Mouse (Mus musculus) C2C12 (cell line): ENCODE data around the gene Kalrn. TPM values are rescaled to one million over a fixed set of nuclear protein-coding genes. Genes with fewer than 3 reads are reported as not detected.

Experiments used
- H3K27me3 ChIP-seq: one replicate; pipeline ENCODE4 v1.6.1; 2011; ENCODE audit not compliant: control insufficient read depth, insufficient read depth, insufficient read length
- H3K36me3 ChIP-seq: one replicate; pipeline ENCODE4 v1.6.1; 2011; ENCODE audit not compliant: control insufficient read depth, insufficient read depth
- H3K4me3 ChIP-seq: one replicate; pipeline ENCODE4 v1.5.1; 2011; ENCODE audit warnings: mild to moderate bottlenecking, control low read depth; ENCODE audit not compliant: poor library complexity, insufficient read depth, severe bottlenecking
- H3K79me2 ChIP-seq: one replicate; pipeline ENCODE4 v1.6.1; 2011; ENCODE audit not compliant: control insufficient read depth, insufficient read depth
- H3K79me3 ChIP-seq: one replicate; pipeline ENCODE4 v1.6.1; 2011; ENCODE audit warnings: low read depth, control low read depth
- H3ac ChIP-seq: one replicate; pipeline ENCODE3; 2011; ENCODE audit warnings: low read depth; ENCODE audit not compliant: control insufficient read depth, insufficient read length
- CEBPB ChIP-seq: IDR thresholded peaks from one replicate; pipeline ENCODE4 v1.6.1; 2011; ENCODE audit warnings: low read depth, mild to moderate bottlenecking, control low read depth, moderate library complexity
- CTCF ChIP-seq: IDR thresholded peaks from one replicate; pipeline ENCODE4 v1.5.1; 2011; ENCODE audit not compliant: control insufficient read depth, insufficient read depth, insufficient read length
- FOSL1 ChIP-seq: IDR thresholded peaks from one replicate; pipeline ENCODE4 v1.8.0; 2011; ENCODE audit warnings: mild to moderate bottlenecking, low read length; ENCODE audit not compliant: poor library complexity, insufficient read depth, severe bottlenecking
- MAX ChIP-seq: IDR thresholded peaks from one replicate; pipeline ENCODE4 v1.6.1; 2011; ENCODE audit warnings: mild to moderate bottlenecking, control low read depth
- MYOD1 ChIP-seq: IDR thresholded peaks from one replicate; pipeline ENCODE4 v1.6.1; 2011; ENCODE audit warnings: low read depth; ENCODE audit not compliant: control insufficient read depth, insufficient read length
- MYOG ChIP-seq: IDR thresholded peaks from one replicate; pipeline ENCODE4 v1.6.1; 2011; ENCODE audit not compliant: control insufficient read depth, insufficient read length; ENCODE audit errors: extremely low read depth
- USF1 ChIP-seq: IDR thresholded peaks from one replicate; pipeline ENCODE4 v1.6.1; 2011; ENCODE audit warnings: low read depth, mild to moderate bottlenecking, control low read depth, moderate library complexity
- polyA plus RNA-seq: library from polyadenylated mRNA; unstranded; fragments of >200 nt; fragmentation: generic; extraction: Trizol; gene quantifications from one replicate; pipeline ENCODE4 v1.2.1, GENCODE M21; 2012; ENCODE audit warnings: missing spikeins

Kalrn gene
- polyA plus RNA-seq, 1 experiment, result 8.6 TPM

DNA sequence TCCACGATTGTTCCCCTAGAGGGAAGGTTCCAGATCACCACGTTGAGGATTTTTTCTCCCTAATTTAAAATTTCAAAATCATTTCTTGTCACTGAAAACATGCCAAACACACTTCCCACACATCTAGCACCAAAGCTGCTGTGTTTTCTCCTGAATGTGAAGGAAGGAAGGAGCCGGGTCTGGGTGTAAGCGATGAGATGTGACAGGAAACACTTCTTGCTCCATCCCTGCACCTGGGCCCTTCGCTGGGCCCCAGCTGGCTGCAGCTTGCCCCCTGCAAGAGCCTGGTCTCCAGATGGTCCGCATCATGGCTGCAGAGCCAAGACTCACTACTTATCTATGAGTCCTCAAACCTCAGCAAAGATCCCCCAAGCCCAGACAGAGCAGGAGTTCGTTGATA is 158.8 kb downstream of the Kalrn start:
- no peak for TF ChIP-seq USF1
- no peak for TF ChIP-seq MYOD1
- TF ChIP-seq CEBPB, result no peak
- TF ChIP-seq MYOG, result no peak
- TF ChIP-seq FOSL1, result no peak
- no peak for TF ChIP-seq MAX
- no peak for TF ChIP-seq CTCF
- no peaks in the 10 kb centered on the region for H3K36me3 ChIP-seq
- H3K27me3 ChIP-seq, result no peaks in the 10 kb centered on the region
- no peak overlapping the region for H3ac ChIP-seq
- H3K79me3 ChIP-seq, result no peaks in the 10 kb centered on the region
- H3K4me3 ChIP-seq, result no peak overlapping the region
- H3K79me2 ChIP-seq, result no peaks in the 10 kb centered on the region

GRCm38 (mm10) chr16:34413868-34414333 is 159.4 kb downstream of the Kalrn start:
- H3K79me3 ChIP-seq, result no peaks in the 10 kb centered on the region
- no peaks in the 10 kb centered on the region for H3K79me2 ChIP-seq
- H3K36me3 ChIP-seq, result no peaks in the 10 kb centered on the region
- no peak overlapping the region for H3ac ChIP-seq
- no peak overlapping the region for H3K4me3 ChIP-seq
- no peak for TF ChIP-seq USF1
- no peak for TF ChIP-seq MYOG
- TF ChIP-seq MYOD1, result no peak
- no peak for TF ChIP-seq CTCF
- no peak for TF ChIP-seq CEBPB
- no peaks in the 10 kb centered on the region for H3K27me3 ChIP-seq

GRCm38 (mm10) chr16:34407036-34407435 is 166.3 kb downstream of the Kalrn start:
- TF ChIP-seq USF1 (no peak), FOSL1 (no peak), CTCF (no peak), MAX (no peak), MYOG (no peak), MYOD1 (no peak), CEBPB (no peak)
- Histone ChIP-seq H3K36me3 (no peaks in the 10 kb centered on the region), H3ac (no peak overlapping the region)

DNA sequence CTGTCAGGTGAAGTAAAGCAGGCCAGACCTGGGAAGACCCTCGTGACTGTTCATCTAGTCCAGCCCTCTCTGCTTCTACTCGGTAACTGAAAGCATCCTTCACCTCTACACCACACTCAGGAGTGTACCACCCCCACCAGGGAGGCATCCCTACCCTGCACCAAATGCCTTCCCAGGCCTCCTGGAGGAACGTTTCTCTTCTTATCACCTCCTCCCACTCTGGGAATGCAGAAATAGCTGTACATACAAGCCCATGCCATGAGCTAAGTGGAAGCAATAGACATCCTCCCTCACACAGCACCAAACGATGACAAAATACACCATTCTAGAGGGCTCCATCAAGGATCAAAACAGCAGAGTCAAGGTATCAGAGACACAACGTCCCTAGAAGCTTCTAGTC is 168.2 kb downstream of the Kalrn start:
- Histone ChIP-seq H3K27me3 (no peaks in the 10 kb centered on the region), H3K36me3 (no peaks in the 10 kb centered on the region), H3K79me2 (no peaks in the 10 kb centered on the region), H3K79me3 (no peaks in the 10 kb centered on the region), H3K4me3 (no peak overlapping the region), H3ac (no peak overlapping the region)
- TF ChIP-seq FOSL1 (no peak), CTCF (no peak), MYOD1 (no peak), MAX (no peak), USF1 (no peak), MYOG (no peak)

More at GRCm38 (mm10) chr16:34407036-34407435, 166.3 kb downstream of the Kalrn start:
- H3K4me3 ChIP-seq, result no peak overlapping the region
- H3K27me3 ChIP-seq, result no peaks in the 10 kb centered on the region
- no peaks in the 10 kb centered on the region for H3K79me2 ChIP-seq
- no peaks in the 10 kb centered on the region for H3K79me3 ChIP-seq

DNA sequence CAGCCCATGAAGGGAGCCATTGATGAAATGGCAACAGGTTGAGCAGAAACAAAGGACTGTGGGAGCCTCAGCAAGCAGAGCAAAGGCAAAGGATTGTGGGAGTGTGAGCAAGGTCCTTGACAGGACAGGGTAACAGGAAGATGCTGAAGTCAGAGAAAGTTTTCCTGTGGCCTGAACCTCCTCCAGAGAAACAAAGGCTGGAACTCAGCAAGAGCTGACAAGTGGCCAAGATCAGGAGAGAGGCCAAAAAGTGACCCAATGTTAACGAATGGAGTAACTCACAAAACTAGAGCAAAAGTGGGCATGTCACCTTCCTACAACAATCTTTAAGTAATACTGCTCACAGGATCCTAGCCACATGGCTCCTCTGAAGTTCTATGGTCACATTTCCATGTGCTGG is 172.1 kb downstream of the Kalrn start:
- Histone ChIP-seq H3K4me3 (no peak overlapping the region), H3K36me3 (no peaks in the 10 kb centered on the region), H3ac (no peak overlapping the region), H3K79me2 (no peaks in the 10 kb centered on the region), H3K79me3 (no peaks in the 10 kb centered on the region), H3K27me3 (no peaks in the 10 kb centered on the region)
- no peak for TF ChIP-seq USF1
- no peak for TF ChIP-seq FOSL1
- no peak for TF ChIP-seq MYOD1
- TF ChIP-seq MYOG, result no peak
- TF ChIP-seq MAX, result no peak
- no peak for TF ChIP-seq CEBPB
- TF ChIP-seq CTCF, result no peak

DNA sequence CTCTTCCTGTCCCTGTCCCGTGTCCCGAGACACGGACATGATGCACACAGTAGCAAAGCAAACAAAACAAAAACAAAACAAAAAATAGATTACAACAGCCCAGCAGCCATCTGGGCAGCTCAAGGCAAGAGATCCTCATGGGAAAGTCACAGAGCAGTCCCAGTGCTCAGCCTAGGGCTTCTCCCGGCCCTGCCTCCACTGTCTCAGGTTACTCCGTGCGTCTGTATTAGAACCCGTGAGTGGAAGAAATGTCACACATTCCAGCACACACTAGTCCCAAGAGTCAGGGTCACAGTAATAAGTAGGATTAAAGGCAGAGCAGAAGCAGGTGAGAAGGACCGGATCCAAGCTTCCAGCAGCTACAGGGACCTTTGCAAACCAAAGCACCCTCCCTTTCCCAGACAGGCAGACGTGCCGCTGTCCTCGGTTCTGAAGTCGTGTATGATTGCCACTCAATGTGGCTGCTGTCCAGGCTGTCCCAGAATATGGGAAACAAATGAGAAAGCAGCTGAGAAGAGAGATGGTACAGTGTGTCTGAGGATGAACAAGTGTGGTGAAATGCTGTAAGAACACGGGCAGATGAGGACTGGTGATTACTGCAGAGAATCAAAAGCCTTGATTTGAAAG is 173.1 kb downstream of the Kalrn start:
- no peaks in the 10 kb centered on the region for H3K27me3 ChIP-seq
- no peaks in the 10 kb centered on the region for H3K36me3 ChIP-seq
- H3K4me3 ChIP-seq, result no peak overlapping the region
- no peaks in the 10 kb centered on the region for H3K79me3 ChIP-seq
- TF ChIP-seq MYOD1 (no peak), MAX (no peak), MYOG (no peak), USF1 (no peak), CTCF (no peak), CEBPB (no peak), FOSL1 (no peak)
- H3ac ChIP-seq, result no peak overlapping the region
- H3K79me2 ChIP-seq, result no peaks in the 10 kb centered on the region
